ENCODE assay signal across 26 mouse cellular contexts in the genomic region with DNA sequence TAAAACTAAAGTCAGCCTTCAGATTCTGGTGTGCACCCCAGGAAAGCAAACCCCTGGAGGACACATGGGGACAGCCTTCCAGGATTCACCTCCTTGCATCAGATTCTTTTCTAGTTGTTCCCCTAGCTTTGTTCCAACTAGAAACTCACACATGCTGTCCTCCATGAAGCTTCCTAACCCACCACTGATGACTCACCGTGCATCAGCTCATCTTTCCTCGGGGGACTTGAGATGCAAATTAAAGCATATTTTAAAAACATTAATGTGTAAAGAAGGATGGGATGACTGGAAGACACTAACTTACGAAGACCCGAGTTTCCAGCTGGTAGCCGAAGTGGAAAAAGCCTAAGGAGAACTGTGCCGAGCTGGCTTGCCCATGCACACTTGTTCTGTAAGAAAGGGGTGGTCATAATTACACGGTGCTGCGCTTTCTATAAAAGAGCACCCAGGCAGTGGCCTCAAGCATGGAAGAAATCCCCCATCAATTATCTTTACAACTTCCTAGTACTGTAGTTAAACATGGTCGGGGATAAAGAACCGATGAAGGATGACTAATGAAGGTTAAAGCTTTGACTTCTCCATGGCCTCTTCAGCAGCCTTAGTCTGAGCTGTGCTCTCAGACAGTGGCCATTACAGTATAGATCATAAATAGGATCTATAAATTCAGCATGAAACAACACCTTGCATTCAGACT. TPM values are rescaled to one million over a fixed set of nuclear protein-coding genes. Genes with fewer than 3 reads are reported as not detected.
A peak's percentile ranks its signal among the peaks of the same experiment; 100 is the strongest.
DNase-seq lines count a peak whose midpoint lies in the region; ATAC-seq lines count a peak whose summit lies in the region.
"Had no signal": no experiment of that assay in that cellular context is flagged by ENCODE, and none has a peak within 500 bp of the region (broad histone marks: within the 10 kb centered on the region; RNA-seq: fewer than 3 reads in every experiment).

No protein-coding gene starts in this region.

- H3K4me1 ChIP-seq in forebrain, embryonic 11.5 days (replicated peaks; ENCODE audit: control insufficient read depth, insufficient read depth, low read length), result no peaks in the 10 kb centered on the region
- 0 out of 2 replicates have a peak, but pooled peaks cover 3% of the 10 kb centered on the region for H3K4me1 ChIP-seq in forebrain, embryonic 12.5 days
- peaks cover 9% of the 10 kb centered on the region; the same call in 1 of the 2 replicates for H3K4me1 ChIP-seq in kidney, embryonic 14.5 days (ENCODE audit: control insufficient read depth, insufficient read depth, low read length)
- no peaks in the 10 kb centered on the region; the same call in 1 of the 2 replicates for H3K4me1 ChIP-seq in neural tube, embryonic 11.5 days (ENCODE audit: control insufficient read depth, insufficient read depth, low read length)
- H3K4me1 ChIP-seq in neural tube, embryonic 15.5 days, result no peaks in the 10 kb centered on the region
- peaks cover 11% of the 10 kb centered on the region; the same call in 1 of the 2 replicates for H3K4me1 ChIP-seq in neural tube, embryonic 13.5 days (replicated peaks)
- H3K4me1 ChIP-seq: forebrain, embryonic 15.5 days; hindbrain, embryonic 15.5 days; lung, embryonic 15.5 days; midbrain, embryonic 12.5 days; stomach, embryonic 15.5 days had no signal

- 0 out of 2 replicates have a peak, but pooled peaks have one; percentile 49 for ATAC-seq in forebrain, embryonic 11.5 days (replicated peaks; ENCODE audit: low FRiP score)
- ATAC-seq in forebrain, embryonic 12.5 days (ENCODE audit: low FRiP score), result no peak
- ATAC-seq in kidney, embryonic 14.5 days (ENCODE audit: low FRiP score, low TSS enrichment), result peak; percentile 82
- ATAC-seq in neural tube, embryonic 11.5 days (ENCODE audit: insufficient read depth, low FRiP score, low TSS enrichment), result peak; percentile 81
- no peak for ATAC-seq in neural tube, embryonic 15.5 days (ENCODE audit: low FRiP score)
- peak; percentile 74 for ATAC-seq in neural tube, embryonic 13.5 days (ENCODE audit: low read depth)
- no peak for ATAC-seq in activated CD4-positive, CD25-positive, alpha-beta regulatory T cell, adult 4 months
- ATAC-seq: forebrain, embryonic 15.5 days; inflammation-experienced regulatory T-cells, adult 6 months had no signal

- WGBS in forebrain, embryonic 11.5 days, result 63% methylated on average over 10 of the region's 10 CpGs
- WGBS in forebrain, embryonic 12.5 days, result 57% methylated on average over 10 of the region's 10 CpGs
- 30% methylated on average over 10 of the region's 10 CpGs for WGBS in kidney, embryonic 14.5 days
- WGBS in neural tube, embryonic 11.5 days, result 44% methylated on average over 10 of the region's 10 CpGs
- WGBS in neural tube, embryonic 15.5 days, result 17% methylated on average over 10 of the region's 10 CpGs
- WGBS in neural tube, embryonic 13.5 days, result 25% methylated on average over 10 of the region's 10 CpGs

- H3K9ac ChIP-seq in forebrain, embryonic 11.5 days (ENCODE audit: low read length), result no peak overlapping the region
- H3K9ac ChIP-seq in forebrain, embryonic 12.5 days, result no peak overlapping the region
- no peak overlapping the region for H3K9ac ChIP-seq in kidney, embryonic 14.5 days (ENCODE audit: low read depth, low read length)
- H3K9ac ChIP-seq in neural tube, embryonic 11.5 days (ENCODE audit: low read length), result no peak overlapping the region
- H3K9ac ChIP-seq in neural tube, embryonic 15.5 days (replicated peaks), result no peak overlapping the region
- no peak overlapping the region for H3K9ac ChIP-seq in neural tube, embryonic 13.5 days
- H3K9ac ChIP-seq: forebrain, embryonic 15.5 days; hindbrain, embryonic 15.5 days; limb, embryonic 13.5 days; lung, embryonic 15.5 days; midbrain, embryonic 12.5 days; stomach, embryonic 15.5 days had no signal

- no peaks in the 10 kb centered on the region for H3K9me3 ChIP-seq in forebrain, embryonic 11.5 days (ENCODE audit: control insufficient read depth, low read length)
- no peaks in the 10 kb centered on the region for H3K9me3 ChIP-seq in forebrain, embryonic 12.5 days
- H3K9me3 ChIP-seq in kidney, embryonic 14.5 days (ENCODE audit: control insufficient read depth, low read length), result no peaks in the 10 kb centered on the region
- H3K9me3 ChIP-seq in neural tube, embryonic 11.5 days (ENCODE audit: control insufficient read depth, low read length), result no peaks in the 10 kb centered on the region
- H3K9me3 ChIP-seq in neural tube, embryonic 15.5 days (replicated peaks), result no peaks in the 10 kb centered on the region
- no peaks in the 10 kb centered on the region for H3K9me3 ChIP-seq in neural tube, embryonic 13.5 days
- H3K9me3 ChIP-seq: forebrain, embryonic 15.5 days; hindbrain, embryonic 10.5 days; hindbrain, embryonic 15.5 days; limb, embryonic 13.5 days; lung, embryonic 15.5 days; midbrain, embryonic 12.5 days; stomach, embryonic 15.5 days had no signal

- H3K27ac ChIP-seq in forebrain, embryonic 11.5 days (ENCODE audit: low read depth, low read length), result no peak overlapping the region
- H3K27ac ChIP-seq in forebrain, embryonic 12.5 days, result no peak overlapping the region
- peak overlapping the region; percentile 20; the same call in 1 of the 2 replicates for H3K27ac ChIP-seq in kidney, embryonic 14.5 days (ENCODE audit: low read depth, low read length)
- H3K27ac ChIP-seq in neural tube, embryonic 11.5 days (ENCODE audit: low read depth, low read length), result no peak overlapping the region
- H3K27ac ChIP-seq in neural tube, embryonic 15.5 days (replicated peaks), result no peak overlapping the region
- no peak overlapping the region for H3K27ac ChIP-seq in neural tube, embryonic 13.5 days (replicated peaks)
- H3K27ac ChIP-seq: forebrain, embryonic 15.5 days; hindbrain, embryonic 10.5 days; hindbrain, embryonic 15.5 days; layer of hippocampus, adult 2 months; left cerebral cortex, adult 2 months; limb, embryonic 13.5 days; lung, embryonic 15.5 days; midbrain, embryonic 12.5 days; stomach, embryonic 15.5 days had no signal

- no peaks in the 10 kb centered on the region for H3K27me3 ChIP-seq in forebrain, embryonic 11.5 days (ENCODE audit: control insufficient read depth, insufficient read depth, low read length)
- no peaks in the 10 kb centered on the region for H3K27me3 ChIP-seq in forebrain, embryonic 12.5 days
- no peaks in the 10 kb centered on the region for H3K27me3 ChIP-seq in kidney, embryonic 14.5 days (ENCODE audit: control insufficient read depth, insufficient read depth, low read length)
- peaks cover 47% of the 10 kb centered on the region for H3K27me3 ChIP-seq in neural tube, embryonic 11.5 days (ENCODE audit: control insufficient read depth, insufficient read depth, low read length)
- peaks cover 57% of the 10 kb centered on the region for H3K27me3 ChIP-seq in neural tube, embryonic 15.5 days (replicated peaks)
- peaks cover 82% of the 10 kb centered on the region for H3K27me3 ChIP-seq in neural tube, embryonic 13.5 days
- H3K27me3 ChIP-seq: forebrain, embryonic 15.5 days; hindbrain, embryonic 15.5 days; limb, embryonic 13.5 days; lung, embryonic 15.5 days; stomach, embryonic 15.5 days had no signal

- no peak overlapping the region for H3K4me3 ChIP-seq in forebrain, embryonic 11.5 days (ENCODE audit: low read depth, low read length)
- no peak overlapping the region for H3K4me3 ChIP-seq in forebrain, embryonic 12.5 days (replicated peaks)
- no peak overlapping the region for H3K4me3 ChIP-seq in kidney, embryonic 14.5 days (ENCODE audit: low read length)
- H3K4me3 ChIP-seq in neural tube, embryonic 11.5 days (ENCODE audit: low read depth, low read length), result no peak overlapping the region
- H3K4me3 ChIP-seq in neural tube, embryonic 15.5 days (replicated peaks), result no peak overlapping the region
- H3K4me3 ChIP-seq in neural tube, embryonic 13.5 days, result no peak overlapping the region
- H3K4me3 ChIP-seq: forebrain, embryonic 15.5 days; hindbrain, embryonic 10.5 days; hindbrain, embryonic 15.5 days; layer of hippocampus, adult 2 months; left cerebral cortex, adult 2 months; limb, embryonic 13.5 days; lung, embryonic 15.5 days; midbrain, embryonic 12.5 days; stomach, embryonic 15.5 days had no signal

- no peaks in the 10 kb centered on the region for H3K36me3 ChIP-seq in forebrain, embryonic 11.5 days (ENCODE audit: control insufficient read depth, insufficient read depth, low read length)
- no peaks in the 10 kb centered on the region for H3K36me3 ChIP-seq in forebrain, embryonic 12.5 days (replicated peaks)
- no peaks in the 10 kb centered on the region for H3K36me3 ChIP-seq in kidney, embryonic 14.5 days (ENCODE audit: control insufficient read depth, insufficient read depth, low read length)
- no peaks in the 10 kb centered on the region for H3K36me3 ChIP-seq in neural tube, embryonic 11.5 days (ENCODE audit: control insufficient read depth, insufficient read depth, low read length)
- no peaks in the 10 kb centered on the region for H3K36me3 ChIP-seq in neural tube, embryonic 15.5 days
- no peaks in the 10 kb centered on the region for H3K36me3 ChIP-seq in neural tube, embryonic 13.5 days
- H3K36me3 ChIP-seq: forebrain, embryonic 15.5 days; hindbrain, embryonic 10.5 days; hindbrain, embryonic 15.5 days; limb, embryonic 13.5 days; lung, embryonic 15.5 days; midbrain, embryonic 12.5 days; stomach, embryonic 15.5 days had no signal

- DNase-seq in forebrain, embryonic 11.5 days (ENCODE audit: low spot score), result no peak
- DNase-seq in kidney, postnatal 4 days, result no peak
- peak; percentile 24 for DNase-seq in neural tube, embryonic 11.5 days (ENCODE audit: low spot score)
- DNase-seq: adrenal gland, adult 2 months; cerebellum, adult 8-10 months; cerebellum, postnatal 25 days; heart, postnatal 14 days; kidney, adult 18-20 months; right cerebral cortex, postnatal 25 days; thymus, postnatal 14 days had no signal

- no peak overlapping the region for H3K4me2 ChIP-seq in forebrain, embryonic 11.5 days (ENCODE audit: low read depth, low read length, severe bottlenecking)
- H3K4me2 ChIP-seq in forebrain, embryonic 12.5 days, result no peak overlapping the region
- H3K4me2 ChIP-seq in kidney, embryonic 14.5 days (replicated peaks; ENCODE audit: low read depth, low read length), result no peak overlapping the region
- H3K4me2 ChIP-seq in neural tube, embryonic 11.5 days (ENCODE audit: low read depth), result no peak overlapping the region
- H3K4me2 ChIP-seq in neural tube, embryonic 15.5 days, result no peak overlapping the region
- H3K4me2 ChIP-seq in neural tube, embryonic 13.5 days, result no peak overlapping the region
- H3K4me2 ChIP-seq: forebrain, embryonic 15.5 days; hindbrain, embryonic 15.5 days; limb, embryonic 13.5 days; liver, embryonic 11.5 days; lung, embryonic 15.5 days; midbrain, embryonic 12.5 days; stomach, embryonic 15.5 days had no signal

RNA-seq across cellular contexts. Expression of gene Sgms2, which starts 10.6 kb away (rescaled TPM):
- polyA plus RNA-seq in forebrain, embryonic 11.5 days (2014; fragmentation: Nextera tagmentation; extraction: Ambion mirVana), result 0.83 and 1.2 TPM in 2 replicates
- polyA plus RNA-seq in forebrain, embryonic 12.5 days (2016; fragmentation: Nextera tagmentation; extraction: Ambion mirVana), result 0.96 and 1.00 TPM in 2 replicates
- 8.9 and 12.5 TPM in 2 replicates for polyA plus RNA-seq in kidney, embryonic 14.5 days (2014; fragmentation: Nextera tagmentation; extraction: Ambion mirVana)
- 0.22 and 0.52 TPM in 2 replicates for polyA plus RNA-seq in neural tube, embryonic 11.5 days (2014; fragmentation: Nextera tagmentation; extraction: Ambion mirVana)
- 1.8 and 3.7 TPM in 2 replicates for polyA plus RNA-seq in neural tube, embryonic 15.5 days (2015; fragmentation: Nextera tagmentation; extraction: Ambion mirVana)
- polyA plus RNA-seq in neural tube, embryonic 13.5 days (2015; fragmentation: Nextera tagmentation; extraction: Ambion mirVana), result 0.85 and 1.1 TPM in 2 replicates
- not detected for polyA plus RNA-seq in activated CD4-positive, CD25-positive, alpha-beta regulatory T cell, adult 4 months (2017; shearing (Covaris generic))

Comparison
In these comparisons a context has a peak if more than half of its experiments do, and no peak if none do; other contexts are left out.
1. ATAC-seq: peak in forebrain, embryonic 11.5 days (single experiment), kidney, embryonic 14.5 days (single experiment), neural tube, embryonic 11.5 days (single experiment) and neural tube, embryonic 13.5 days (single experiment); none in forebrain, embryonic 12.5 days (single experiment), neural tube, embryonic 15.5 days (single experiment) and activated CD4-positive, CD25-positive, alpha-beta regulatory T cell, adult 4 months (single experiment).